Mouse (Mus musculus) heart, embryonic 15.5 days (tissue): ENCODE measurements at regions not wholly inside any gene's neighbourhood (a gene's known extent, or its start where the extent isn't known, plus 50 kb on each side); places are given as distances from the start of the nearest gene placed in this dataset.

Experiments
- ATAC-seq: fragments of 200-750 bp; cut with Nextera tagmentation; replicated peaks from 2 replicates; pipeline ENCODE4 v1.8.0; 2017; ENCODE audit warnings: low read depth, moderate TSS enrichment; ENCODE audit not compliant: insufficient number of reproducible peaks, insufficient read depth, low FRiP score
- H3K27ac ChIP-seq: fragments of 300-500 bp; sonication (generic); 2 replicates; pipeline ENCODE4 v1.5.1; 2015; ENCODE audit warnings: mild to moderate bottlenecking, inconsistent platforms
- H3K27me3 ChIP-seq: fragments of 300-500 bp; sonication (generic); 2 replicates; pipeline ENCODE4 v1.6.1; 2015; ENCODE audit warnings: inconsistent platforms
- H3K36me3 ChIP-seq: fragments of 300-500 bp; sonication (generic); 2 replicates; pipeline ENCODE4 v1.6.1; 2015; ENCODE audit warnings: mild to moderate bottlenecking, inconsistent platforms
- H3K4me1 ChIP-seq: fragments of 300-500 bp; sonication (generic); replicated peaks from 2 replicates; pipeline ENCODE4 v1.6.1; 2015; ENCODE audit warnings: inconsistent platforms
- H3K4me2 ChIP-seq: fragments of 300-500 bp; sonication (generic); 2 replicates; pipeline ENCODE4 v1.6.1; 2015; ENCODE audit warnings: inconsistent platforms, mild to moderate bottlenecking, moderate library complexity
- H3K4me3 ChIP-seq: fragments of 300-500 bp; sonication (generic); 2 replicates; pipeline ENCODE4 v1.5.1; 2015; ENCODE audit warnings: mild to moderate bottlenecking, inconsistent platforms
- H3K9ac ChIP-seq: fragments of 300-500 bp; sonication (generic); 2 replicates; pipeline ENCODE4 v1.6.1; 2015; ENCODE audit warnings: mild to moderate bottlenecking, inconsistent platforms
- H3K9me3 ChIP-seq: fragments of 300-500 bp; sonication (generic); replicated peaks from 2 replicates; pipeline ENCODE4 v1.6.1; 2016; ENCODE audit warnings: inconsistent platforms
- WGBS: fragments of 180-500 bp; shearing (Covaris S2); methylation state at CpG from one replicate; pipeline ENCODE4 v1.1.7; 2015; ENCODE audit warnings: mixed read lengths; 5-methylcytosine and 5-hydroxymethylcytosine counted together

DNA sequence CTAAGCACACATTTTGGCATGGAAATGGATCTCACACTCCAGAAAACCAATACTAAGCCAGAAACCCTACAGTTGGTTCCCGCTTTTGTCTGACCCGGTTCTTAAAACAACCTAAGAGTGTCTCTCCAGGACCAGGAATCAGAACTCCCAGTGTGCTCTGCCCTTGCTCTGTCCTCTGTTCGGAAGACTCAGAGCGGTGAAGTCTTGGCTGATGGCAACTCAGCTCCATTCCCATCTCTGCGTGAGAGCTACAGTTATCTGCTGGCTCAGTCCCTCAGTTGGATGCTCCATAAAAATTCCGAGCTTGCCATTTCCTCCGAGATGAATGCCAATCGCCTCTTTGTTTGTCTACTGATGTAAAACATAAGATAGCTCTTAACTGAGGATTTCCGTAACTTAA, 107.6 kb upstream of the Cops8 start:
- 67% methylated on average over 9 of the region's 9 CpGs for WGBS
- no peak overlapping the region for H3K4me3 ChIP-seq

DNA sequence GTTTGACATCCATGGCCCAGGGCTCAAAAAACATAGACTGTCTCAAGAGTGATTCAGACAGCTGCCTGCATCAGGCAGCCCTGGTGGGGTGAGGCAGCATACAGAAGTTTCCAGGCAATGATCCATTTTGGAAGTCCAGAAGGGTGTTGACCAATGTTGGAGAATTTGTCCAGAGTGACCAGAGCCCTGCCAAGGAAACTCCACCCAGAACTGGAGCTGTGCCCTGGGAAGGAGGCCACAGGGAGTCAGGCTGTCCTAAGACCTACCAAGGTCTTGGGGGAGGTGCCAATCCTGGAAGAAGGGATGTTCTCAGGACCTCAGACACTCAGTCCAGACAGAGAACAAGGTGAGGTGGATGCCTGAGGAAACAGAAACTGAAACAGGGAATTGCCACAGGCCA, 105.2 kb upstream of the Cops8 start:
- H3K36me3 ChIP-seq = no peaks in the 10 kb centered on the region
- H3K9ac ChIP-seq = no peak overlapping the region
- no peak overlapping the region for H3K4me2 ChIP-seq
- H3K27me3 ChIP-seq = no peaks in the 10 kb centered on the region
- ATAC-seq = no peak
- H3K4me3 ChIP-seq = no peak overlapping the region
- no peaks in the 10 kb centered on the region for H3K4me1 ChIP-seq
- H3K9me3 ChIP-seq = no peaks in the 10 kb centered on the region
- H3K27ac ChIP-seq = no peak overlapping the region

More for the DNA sequence above, 107.6 kb upstream of the Cops8 start:
- no peak for ATAC-seq
- H3K4me1 ChIP-seq = no peaks in the 10 kb centered on the region
- H3K27ac ChIP-seq = no peak overlapping the region
- no peaks in the 10 kb centered on the region for H3K36me3 ChIP-seq
- no peak overlapping the region for H3K9ac ChIP-seq
- no peak overlapping the region for H3K4me2 ChIP-seq
- H3K9me3 ChIP-seq = no peaks in the 10 kb centered on the region
- no peaks in the 10 kb centered on the region for H3K27me3 ChIP-seq

DNA sequence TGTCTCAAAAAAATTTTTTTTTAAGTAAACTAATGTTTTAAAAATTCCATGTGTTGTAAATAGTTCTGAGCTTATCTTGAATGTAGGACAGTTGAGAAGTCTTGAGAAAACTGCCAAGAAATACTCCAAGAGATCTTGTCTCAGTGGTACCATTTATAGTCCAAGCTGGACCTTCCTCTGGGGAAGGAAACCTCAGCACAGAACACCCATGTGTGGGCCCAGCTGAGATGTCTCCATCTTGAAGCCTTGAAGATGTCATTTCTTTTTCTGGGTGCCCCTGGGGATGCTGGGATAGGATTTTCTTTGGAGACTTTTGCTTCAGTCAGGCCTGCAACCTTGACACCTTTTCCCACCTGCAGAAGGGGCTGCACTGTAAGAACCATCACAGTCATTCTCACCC, 101.4 kb upstream of the Cops8 start:
- ATAC-seq = no peak
- no peaks in the 10 kb centered on the region for H3K9me3 ChIP-seq
- H3K27me3 ChIP-seq = no peaks in the 10 kb centered on the region
- H3K36me3 ChIP-seq = no peaks in the 10 kb centered on the region
- H3K27ac ChIP-seq = no peak overlapping the region
- no peak overlapping the region for H3K4me2 ChIP-seq
- peaks cover 14% of the 10 kb centered on the region for H3K4me1 ChIP-seq
- no peak overlapping the region for H3K4me3 ChIP-seq
- no peak overlapping the region for H3K9ac ChIP-seq

DNA sequence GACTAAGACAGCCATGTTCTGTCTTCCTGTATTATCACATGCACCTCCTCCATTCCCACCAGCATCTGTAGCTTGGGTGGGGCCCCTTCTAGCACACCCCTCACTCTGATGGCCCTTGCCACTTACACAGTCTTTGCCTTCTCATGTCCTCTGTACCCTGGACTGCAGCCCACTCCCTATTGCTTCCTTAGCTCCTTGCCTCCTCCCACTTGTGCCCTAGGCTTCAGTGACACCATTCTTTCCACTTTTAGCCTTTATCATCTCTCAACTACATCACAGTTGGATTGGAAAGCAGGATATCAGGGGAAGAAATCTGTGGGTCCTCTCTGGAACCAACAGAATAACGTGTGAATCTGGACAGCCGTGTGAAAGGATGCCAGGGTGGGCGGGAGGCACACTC, 100.4 kb upstream of the Cops8 start:
- no peak overlapping the region for H3K27ac ChIP-seq
- H3K4me1 ChIP-seq = peaks cover 14% of the 10 kb centered on the region
- no peak for ATAC-seq

DNA sequence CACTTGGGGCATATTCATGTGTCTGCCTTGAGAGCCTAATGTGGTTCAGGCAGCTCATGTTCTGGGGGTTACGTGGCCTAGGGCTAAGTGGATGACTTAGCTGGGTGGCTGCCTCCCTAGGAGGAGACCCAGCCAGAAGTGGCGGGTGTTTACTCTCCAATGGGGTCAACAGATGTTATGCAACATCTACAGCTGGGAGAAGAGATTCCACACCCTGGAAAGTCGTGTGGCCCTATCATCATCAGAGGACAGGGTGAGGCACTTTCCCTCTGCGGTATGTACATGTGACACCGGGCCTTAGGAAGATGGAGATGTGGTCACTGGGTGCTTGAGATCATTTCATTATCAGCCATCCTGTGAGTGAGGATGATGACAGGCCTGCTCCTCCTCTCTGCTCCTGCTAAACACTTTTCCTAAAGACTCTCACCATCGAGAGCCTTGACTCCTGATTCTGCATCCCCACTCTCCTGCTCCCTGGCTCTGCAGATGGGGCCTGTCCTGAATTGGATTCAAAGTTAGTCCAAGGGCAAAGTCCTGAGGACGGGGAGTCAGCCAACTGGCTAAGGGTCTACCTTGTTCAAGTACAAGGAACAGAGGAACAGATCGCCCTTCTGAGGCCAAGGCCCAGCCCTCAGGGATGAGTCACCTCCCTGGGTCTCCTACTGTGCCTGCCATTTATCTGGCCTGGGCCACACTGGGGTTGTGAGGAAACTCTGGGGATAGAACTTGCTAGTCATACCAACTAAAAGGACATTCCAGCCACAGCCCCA, 99.8 kb upstream of the Cops8 start:
- Histone ChIP-seq H3K9me3 (no peaks in the 10 kb centered on the region), H3K27me3 (no peaks in the 10 kb centered on the region), H3K9ac (no peak overlapping the region), H3K4me3 (no peak overlapping the region), H3K27ac (no peak overlapping the region), H3K36me3 (no peaks in the 10 kb centered on the region), H3K4me2 (no peak overlapping the region), H3K4me1 (peaks cover 14% of the 10 kb centered on the region)
- WGBS = 62% methylated on average over 8 of the region's 8 CpGs
- ATAC-seq = no peak

More for the DNA sequence above, 100.4 kb upstream of the Cops8 start:
- no peak overlapping the region for H3K9ac ChIP-seq
- no peaks in the 10 kb centered on the region for H3K36me3 ChIP-seq
- 81% methylated on average over 3 of the region's 3 CpGs for WGBS
- H3K4me3 ChIP-seq = no peak overlapping the region
- H3K9me3 ChIP-seq = no peaks in the 10 kb centered on the region
- no peak overlapping the region for H3K4me2 ChIP-seq
- no peaks in the 10 kb centered on the region for H3K27me3 ChIP-seq

DNA sequence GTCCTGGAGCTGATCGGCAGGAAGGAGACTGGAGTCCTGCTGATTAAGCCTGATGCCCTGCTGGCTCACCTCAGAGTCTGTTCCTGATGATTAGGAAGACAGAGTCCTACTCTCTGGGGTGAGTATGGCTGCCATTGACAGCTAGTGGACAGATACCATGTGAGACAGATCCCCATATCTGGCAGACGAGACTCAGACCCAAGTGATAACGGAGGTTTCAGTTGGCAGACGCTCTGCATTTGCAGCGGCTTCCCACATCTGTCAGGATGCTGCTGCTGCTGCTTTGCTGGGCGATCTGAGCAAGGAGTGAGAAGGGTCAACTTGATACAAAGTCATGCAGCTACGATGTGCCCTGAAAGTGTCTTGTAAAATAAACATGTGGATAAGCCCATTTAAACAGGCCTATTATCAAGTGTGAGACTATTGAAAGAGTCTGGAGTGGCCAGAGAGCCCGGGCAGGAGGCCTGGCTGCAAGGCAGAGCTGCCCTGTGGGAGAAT, 98.1 kb upstream of the Cops8 start:
- Histone ChIP-seq H3K4me1 (peaks cover 14% of the 10 kb centered on the region), H3K27ac (peak overlapping the region; percentile 50), H3K4me3 (no peak overlapping the region), H3K4me2 (no peak overlapping the region), H3K9ac (no peak overlapping the region), H3K9me3 (no peaks in the 10 kb centered on the region), H3K36me3 (no peaks in the 10 kb centered on the region), H3K27me3 (no peaks in the 10 kb centered on the region)
- ATAC-seq = peak; percentile 79
- WGBS = 10% methylated on average over 8 of the region's 8 CpGs

DNA sequence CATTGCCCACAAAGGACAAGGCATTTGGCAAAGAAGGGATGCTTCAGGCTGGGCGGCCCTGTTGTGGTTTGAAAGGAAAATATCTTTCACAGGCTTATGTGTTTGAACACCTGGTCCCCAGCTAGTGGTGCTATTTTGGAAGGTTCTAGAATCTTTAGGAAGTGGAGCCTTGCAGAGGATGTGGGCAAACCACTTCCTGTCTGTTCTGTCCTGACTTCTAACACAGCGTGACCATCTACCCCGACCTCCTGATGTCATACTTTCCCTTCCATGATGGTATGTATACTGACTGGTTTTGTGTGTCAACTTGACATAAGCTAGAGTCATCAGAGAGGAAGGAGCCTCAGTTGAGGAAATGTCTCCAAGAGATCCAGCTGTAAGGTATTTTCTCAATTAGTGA, 97.2 kb upstream of the Cops8 start:
- H3K4me3 ChIP-seq = no peak overlapping the region
- no peak overlapping the region for H3K9ac ChIP-seq
- H3K9me3 ChIP-seq = no peaks in the 10 kb centered on the region
- WGBS = 73% methylated on average over 3 of the region's 3 CpGs
- no peak for ATAC-seq
- no peak overlapping the region for H3K4me2 ChIP-seq
- H3K27ac ChIP-seq = peak overlapping the region; percentile 50
- no peaks in the 10 kb centered on the region for H3K36me3 ChIP-seq
- no peaks in the 10 kb centered on the region for H3K27me3 ChIP-seq
- H3K4me1 ChIP-seq = peaks cover 14% of the 10 kb centered on the region

DNA sequence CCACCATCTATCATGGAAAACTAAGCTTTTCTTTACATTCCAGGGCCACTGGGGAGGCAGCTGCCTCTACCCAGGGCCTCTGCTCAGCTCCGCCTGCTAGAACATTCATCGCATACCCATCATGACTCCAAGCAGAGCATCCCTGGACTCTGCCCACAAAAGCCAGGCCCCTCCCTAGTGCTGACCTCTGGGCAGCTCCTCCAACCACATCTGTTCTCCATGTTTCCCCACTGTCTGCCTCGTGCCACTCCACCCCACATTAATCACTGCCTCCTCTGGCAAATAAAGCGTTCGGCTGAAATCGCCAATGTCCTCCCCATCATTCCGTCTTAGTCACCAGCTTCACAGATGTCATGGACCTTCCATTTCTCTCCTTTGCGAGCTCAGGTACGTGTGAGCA, 96.2 kb upstream of the Cops8 start:
- Histone ChIP-seq H3K36me3 (no peaks in the 10 kb centered on the region), H3K4me1 (peaks cover 14% of the 10 kb centered on the region), H3K27ac (no peak overlapping the region), H3K9ac (no peak overlapping the region), H3K4me3 (no peak overlapping the region), H3K27me3 (no peaks in the 10 kb centered on the region), H3K9me3 (no peaks in the 10 kb centered on the region), H3K4me2 (no peak overlapping the region)
- 76% methylated on average over 9 of the region's 9 CpGs for WGBS
- no peak for ATAC-seq

DNA sequence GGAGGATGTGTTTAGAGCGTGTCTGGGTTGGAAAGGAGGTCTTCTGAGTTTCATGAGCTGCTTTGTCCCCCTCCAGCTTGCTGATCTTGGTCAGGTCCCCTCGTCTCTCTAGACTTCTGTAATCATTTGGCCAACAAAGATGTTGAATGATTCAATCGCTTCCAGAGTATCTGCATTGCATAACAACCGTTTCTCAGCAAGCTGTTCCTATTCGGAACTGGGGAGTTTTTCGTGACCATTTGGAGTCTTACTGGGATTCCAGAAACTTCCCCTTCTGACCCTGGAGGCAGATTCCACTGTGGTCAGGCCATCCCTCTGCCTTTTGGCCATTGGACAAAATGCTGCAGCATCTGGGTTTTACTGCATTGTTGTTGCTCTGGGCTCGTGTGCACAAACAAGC, 93.4 kb upstream of the Cops8 start:
- Histone ChIP-seq H3K27me3 (no peaks in the 10 kb centered on the region), H3K4me2 (no peak overlapping the region), H3K4me1 (peaks cover 10% of the 10 kb centered on the region), H3K27ac (no peak overlapping the region), H3K9me3 (no peaks in the 10 kb centered on the region), H3K36me3 (no peaks in the 10 kb centered on the region), H3K4me3 (no peak overlapping the region), H3K9ac (no peak overlapping the region)
- 77% methylated on average over 7 of the region's 7 CpGs for WGBS
- ATAC-seq = no peak

DNA sequence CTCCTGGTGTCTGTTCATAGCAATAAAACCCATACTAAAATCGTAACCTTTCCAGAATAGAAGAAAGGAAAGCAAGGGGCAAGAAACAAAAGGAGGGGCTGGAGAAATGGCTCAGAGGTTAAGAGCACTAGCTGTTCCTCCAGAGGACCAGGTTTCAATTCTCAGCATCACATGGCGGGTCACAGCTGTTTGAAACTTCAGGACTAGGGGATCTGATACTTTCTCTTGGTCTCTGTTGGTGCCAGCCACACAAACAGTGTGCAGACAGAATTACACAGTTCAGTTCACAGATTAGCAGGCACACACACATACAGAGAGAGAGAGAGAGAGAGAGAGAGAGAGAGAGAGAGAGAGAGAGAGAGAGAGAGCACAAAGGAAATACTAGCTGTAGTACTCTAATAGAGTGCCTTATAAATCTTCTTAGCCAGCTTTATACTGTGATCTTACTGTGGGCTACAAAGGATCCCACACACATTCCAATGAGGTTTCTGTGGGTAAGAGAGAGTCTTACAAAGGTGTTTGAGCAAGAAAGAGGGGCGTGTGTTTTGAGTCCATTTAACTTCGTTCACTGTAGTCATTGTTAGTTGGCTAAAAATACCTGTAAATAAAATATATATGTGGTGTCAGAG, 89.2 kb upstream of the Cops8 start:
- Histone ChIP-seq H3K27ac (no peak overlapping the region), H3K9me3 (no peaks in the 10 kb centered on the region), H3K4me2 (no peak overlapping the region), H3K4me1 (no peaks in the 10 kb centered on the region), H3K36me3 (no peaks in the 10 kb centered on the region), H3K27me3 (no peaks in the 10 kb centered on the region), H3K4me3 (no peak overlapping the region), H3K9ac (no peak overlapping the region)
- no peak for ATAC-seq
- WGBS = 76% methylated on average over 4 of the region's 4 CpGs

DNA sequence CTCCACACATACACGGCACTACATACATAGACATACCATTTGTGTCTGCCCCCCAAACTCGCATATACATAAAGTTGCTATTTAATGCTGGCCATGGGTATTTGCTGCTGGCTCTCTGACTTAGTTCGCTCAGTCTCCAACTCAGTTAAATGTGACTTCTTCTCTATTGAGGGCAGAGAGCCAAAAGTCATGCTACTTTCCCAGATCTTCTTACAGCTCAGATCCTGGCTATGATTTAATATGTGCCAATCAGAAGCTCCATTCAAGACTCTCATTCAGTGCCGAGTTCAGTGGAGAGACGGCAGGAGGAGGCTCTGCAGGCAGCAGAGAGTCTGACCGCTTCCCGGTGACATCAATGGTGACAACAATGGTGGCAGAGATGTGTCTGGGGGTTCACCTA, 88.6 kb upstream of the Cops8 start:
- Histone ChIP-seq H3K36me3 (no peaks in the 10 kb centered on the region), H3K27ac (no peak overlapping the region), H3K27me3 (no peaks in the 10 kb centered on the region), H3K4me2 (no peak overlapping the region), H3K9ac (no peak overlapping the region), H3K4me3 (no peak overlapping the region), H3K4me1 (no peaks in the 10 kb centered on the region), H3K9me3 (no peaks in the 10 kb centered on the region)
- WGBS = 84% methylated on average over 7 of the region's 7 CpGs
- no peak for ATAC-seq
